Mouse (Mus musculus): ENCODE data around the gene Sh3bgrl3. TPM values are rescaled to one million over a fixed set of nuclear protein-coding genes. Genes with fewer than 3 reads are reported as not detected.
"Not testable (repeated sequence)": the region's sequence is repeated elsewhere in the genome, so short reads cannot be mapped to it uniquely, and the experiment has no call there.

Sh3bgrl3 gene
- polyA plus RNA-seq, 1 experiment from 2014 or later: 397 TPM

DNA sequence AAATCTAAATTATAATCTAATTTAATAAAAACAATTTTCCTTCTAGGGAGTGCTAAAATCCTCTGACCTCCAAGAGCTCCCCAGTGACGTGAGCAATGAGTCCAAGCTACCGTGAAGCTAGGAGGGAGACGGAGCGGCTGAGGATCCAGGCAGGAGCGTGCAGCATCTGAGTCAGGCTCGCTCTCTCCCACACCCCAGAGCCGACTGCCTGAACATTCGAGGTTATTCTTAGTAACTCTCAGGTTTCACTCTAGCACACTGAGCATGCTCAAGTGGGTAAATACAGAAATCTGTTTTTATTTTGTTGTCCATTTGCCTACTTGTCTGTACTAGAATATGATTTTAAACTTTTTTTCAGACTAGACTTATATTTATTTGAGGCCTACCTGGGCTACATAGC is 28.2 kb upstream of the Sh3bgrl3 start:
- Histone ChIP-seq H3K9me3 (replicated peaks; ENCODE audit: control insufficient read depth, low read length) (no peaks in the 10 kb centered on the region), H3K27ac (ENCODE audit: low read length) (no peak overlapping the region), H3K4me1 (ENCODE audit: control insufficient read depth, insufficient read depth, low read length) (no peaks in the 10 kb centered on the region), H3K9ac (ENCODE audit: low read length) (no peak overlapping the region), H3K4me3 (replicated peaks; ENCODE audit: low read length) (no peak overlapping the region), H3K27me3 (ENCODE audit: control insufficient read depth, insufficient read depth, low read length) (no peaks in the 10 kb centered on the region), H3K36me3 (ENCODE audit: control insufficient read depth, insufficient read depth, low read length) (no peaks in the 10 kb centered on the region), H3K4me2 (ENCODE audit: low read depth, low read length) (no peak overlapping the region)
- peak; percentile 82; the same call in 1 of the 2 replicates for ATAC-seq (ENCODE audit: insufficient read depth, low FRiP score)
- WGBS: 52% methylated on average over 8 of the region's 8 CpGs

GRCm38 (mm10) chr4:134155961-134156465 is 27.4 kb upstream of the Sh3bgrl3 start:
- Histone ChIP-seq H3K27me3 (ENCODE audit: control insufficient read depth, insufficient read depth, low read length) (no peaks in the 10 kb centered on the region), H3K9me3 (replicated peaks; ENCODE audit: control insufficient read depth, low read length) (no peaks in the 10 kb centered on the region), H3K4me2 (ENCODE audit: low read depth, low read length) (no peak overlapping the region), H3K27ac (ENCODE audit: low read length) (no peak overlapping the region), H3K4me3 (replicated peaks; ENCODE audit: low read length) (no peak overlapping the region), H3K36me3 (ENCODE audit: control insufficient read depth, insufficient read depth, low read length) (no peaks in the 10 kb centered on the region), H3K4me1 (ENCODE audit: control insufficient read depth, insufficient read depth, low read length) (no peaks in the 10 kb centered on the region), H3K9ac (ENCODE audit: low read length) (no peak overlapping the region)
- ATAC-seq (ENCODE audit: insufficient read depth, low FRiP score): no peak
- WGBS: 90% methylated on average over 10 of the region's 10 CpGs

DNA sequence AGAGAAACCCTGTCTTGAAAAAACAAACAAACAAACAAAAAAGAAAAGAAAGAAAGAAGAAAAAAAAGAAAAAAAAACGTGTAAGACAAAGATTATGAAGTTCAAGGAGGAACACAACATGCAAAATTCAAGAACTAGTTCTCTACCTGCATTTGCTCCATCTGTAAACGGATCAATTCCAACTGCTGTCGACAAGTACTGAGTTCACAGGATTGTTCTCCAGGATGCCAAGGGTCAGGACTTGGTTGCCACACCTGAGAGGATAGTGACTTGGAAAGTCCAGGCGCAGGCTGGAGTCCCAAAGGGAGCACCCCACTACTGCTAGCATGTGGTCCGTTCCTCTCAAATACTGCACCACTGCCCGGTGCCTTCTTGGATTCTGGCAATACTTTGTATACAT is 26.9 kb upstream of the Sh3bgrl3 start:
- no peaks in the 10 kb centered on the region for H3K27me3 ChIP-seq (ENCODE audit: control insufficient read depth, insufficient read depth, low read length)
- 88% methylated on average over 6 of the region's 6 CpGs for WGBS
- H3K9me3 ChIP-seq (replicated peaks; ENCODE audit: control insufficient read depth, low read length): no peaks in the 10 kb centered on the region
- H3K36me3 ChIP-seq (ENCODE audit: control insufficient read depth, insufficient read depth, low read length): no peaks in the 10 kb centered on the region
- H3K9ac ChIP-seq (ENCODE audit: low read length): no peak overlapping the region
- ATAC-seq (ENCODE audit: insufficient read depth, low FRiP score): no peak
- no peak overlapping the region for H3K27ac ChIP-seq (ENCODE audit: low read length)
- no peak overlapping the region for H3K4me2 ChIP-seq (ENCODE audit: low read depth, low read length)
- H3K4me1 ChIP-seq (ENCODE audit: control insufficient read depth, insufficient read depth, low read length): no peaks in the 10 kb centered on the region
- H3K4me3 ChIP-seq (replicated peaks; ENCODE audit: low read length): no peak overlapping the region

- H3K9ac ChIP-seq (ENCODE audit: low read length): no peak overlapping the region
- no peak for ATAC-seq (ENCODE audit: insufficient read depth, low FRiP score)
- H3K27me3 ChIP-seq (ENCODE audit: control insufficient read depth, insufficient read depth, low read length): no peaks in the 10 kb centered on the region
- H3K4me2 ChIP-seq (ENCODE audit: low read depth, low read length): no peak overlapping the region
- H3K4me3 ChIP-seq (replicated peaks; ENCODE audit: low read length): no peak overlapping the region
- WGBS: 92% methylated on average over 3 of the region's 3 CpGs
- H3K9me3 ChIP-seq (replicated peaks; ENCODE audit: control insufficient read depth, low read length): no peaks in the 10 kb centered on the region
- H3K27ac ChIP-seq (ENCODE audit: low read length): no peak overlapping the region
- H3K4me1 ChIP-seq (ENCODE audit: control insufficient read depth, insufficient read depth, low read length): no peaks in the 10 kb centered on the region
- no peaks in the 10 kb centered on the region for H3K36me3 ChIP-seq (ENCODE audit: control insufficient read depth, insufficient read depth, low read length)
Observed at GRCm38 (mm10) chr4:134154354-134154753, 25.8 kb upstream of the Sh3bgrl3 start.

GRCm38 (mm10) chr4:134153656-134154055 is 25.1 kb upstream of the Sh3bgrl3 start:
- Histone ChIP-seq H3K27ac (ENCODE audit: low read length) (no peak overlapping the region), H3K36me3 (ENCODE audit: control insufficient read depth, insufficient read depth, low read length) (no peaks in the 10 kb centered on the region), H3K4me3 (replicated peaks; ENCODE audit: low read length) (no peak overlapping the region), H3K27me3 (ENCODE audit: control insufficient read depth, insufficient read depth, low read length) (no peaks in the 10 kb centered on the region), H3K4me1 (ENCODE audit: control insufficient read depth, insufficient read depth, low read length) (no peaks in the 10 kb centered on the region), H3K9me3 (replicated peaks; ENCODE audit: control insufficient read depth, low read length) (no peaks in the 10 kb centered on the region), H3K4me2 (ENCODE audit: low read depth, low read length) (no peak overlapping the region), H3K9ac (ENCODE audit: low read length) (no peak overlapping the region)
- no peak for ATAC-seq (ENCODE audit: insufficient read depth, low FRiP score)
- 92% methylated on average over 3 of the region's 3 CpGs for WGBS

GRCm38 (mm10) chr4:134152112-134152511 is 23.5 kb upstream of the Sh3bgrl3 start:
- no peak for ATAC-seq (ENCODE audit: insufficient read depth, low FRiP score)
- WGBS: 89% methylated on average over 3 of the region's 3 CpGs
- Histone ChIP-seq H3K9ac (ENCODE audit: low read length) (no peak overlapping the region), H3K4me1 (ENCODE audit: control insufficient read depth, insufficient read depth, low read length) (no peaks in the 10 kb centered on the region), H3K36me3 (ENCODE audit: control insufficient read depth, insufficient read depth, low read length) (0 out of 2 replicates have a peak, but pooled peaks cover 9% of the 10 kb centered on the region), H3K9me3 (replicated peaks; ENCODE audit: control insufficient read depth, low read length) (no peaks in the 10 kb centered on the region), H3K4me2 (ENCODE audit: low read depth, low read length) (no peak overlapping the region), H3K27me3 (ENCODE audit: control insufficient read depth, insufficient read depth, low read length) (no peaks in the 10 kb centered on the region), H3K4me3 (replicated peaks; ENCODE audit: low read length) (no peak overlapping the region), H3K27ac (ENCODE audit: low read length) (no peak overlapping the region)

- Histone ChIP-seq H3K9ac (ENCODE audit: low read length) (no peak overlapping the region), H3K4me2 (ENCODE audit: low read depth, low read length) (no peak overlapping the region), H3K9me3 (replicated peaks; ENCODE audit: control insufficient read depth, low read length) (no peaks in the 10 kb centered on the region), H3K36me3 (ENCODE audit: control insufficient read depth, insufficient read depth, low read length) (0 out of 2 replicates have a peak, but pooled peaks cover 9% of the 10 kb centered on the region), H3K27ac (ENCODE audit: low read length) (no peak overlapping the region), H3K27me3 (ENCODE audit: control insufficient read depth, insufficient read depth, low read length) (no peaks in the 10 kb centered on the region), H3K4me1 (ENCODE audit: control insufficient read depth, insufficient read depth, low read length) (no peaks in the 10 kb centered on the region), H3K4me3 (replicated peaks; ENCODE audit: low read length) (no peak overlapping the region)
- no peak for ATAC-seq (ENCODE audit: insufficient read depth, low FRiP score)
- WGBS: 82% methylated on average over 4 of the region's 4 CpGs
Observed at GRCm38 (mm10) chr4:134149389-134149788, 20.8 kb upstream of the Sh3bgrl3 start.

DNA sequence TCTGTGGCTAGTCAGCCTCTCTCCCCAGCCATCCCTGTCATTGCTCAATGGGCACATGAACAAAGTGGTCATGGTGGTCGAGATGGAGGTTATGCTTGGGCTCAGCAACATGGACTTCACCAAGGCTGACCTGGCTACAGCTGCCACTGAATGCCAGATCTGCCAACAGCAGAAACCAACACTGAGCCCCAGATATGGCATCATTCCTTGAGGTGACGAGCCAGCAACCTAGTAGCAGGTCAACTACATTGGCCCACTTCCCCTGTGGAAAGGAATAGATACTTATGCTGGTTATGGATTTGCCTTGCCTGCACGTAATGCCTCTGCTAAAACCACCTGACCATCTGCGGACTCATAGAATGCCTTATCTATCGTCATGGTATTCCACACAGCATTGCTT is 15.7 kb upstream of the Sh3bgrl3 start:
- H3K4me1 ChIP-seq (ENCODE audit: control insufficient read depth, insufficient read depth, low read length); H3K4me3 ChIP-seq (replicated peaks; ENCODE audit: low read length); H3K9ac ChIP-seq (ENCODE audit: low read length); H3K36me3 ChIP-seq (ENCODE audit: control insufficient read depth, insufficient read depth, low read length); H3K27me3 ChIP-seq (ENCODE audit: control insufficient read depth, insufficient read depth, low read length); H3K4me2 ChIP-seq (ENCODE audit: low read depth, low read length); H3K9me3 ChIP-seq (replicated peaks; ENCODE audit: control insufficient read depth, low read length); H3K27ac ChIP-seq (ENCODE audit: low read length); ATAC-seq (ENCODE audit: insufficient read depth, low FRiP score): not testable (repeated sequence)
- 94% methylated on average over 5 of the region's 5 CpGs for WGBS

DNA sequence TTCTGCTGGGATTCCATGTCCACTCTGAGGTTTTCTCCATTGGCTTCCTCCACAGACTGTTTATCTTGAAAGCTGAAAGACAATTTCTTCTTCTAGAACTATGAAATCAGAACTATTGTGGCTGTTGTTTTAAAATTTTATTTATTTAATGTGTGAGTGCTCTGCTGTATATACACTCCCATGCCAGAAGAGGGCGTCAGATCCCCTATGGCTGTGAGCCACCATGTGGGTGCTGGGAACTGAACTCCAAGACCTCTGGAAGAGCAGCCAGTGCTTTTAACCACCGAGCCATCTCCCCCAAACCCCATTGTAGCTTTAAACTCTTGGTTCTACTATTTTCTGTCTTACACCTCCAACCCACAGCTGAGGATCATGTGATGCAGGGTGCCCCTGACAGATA is 10.3 kb upstream of the Sh3bgrl3 start:
- Histone ChIP-seq H3K9ac (ENCODE audit: low read length) (no peak overlapping the region), H3K4me3 (replicated peaks; ENCODE audit: low read length) (no peak overlapping the region), H3K9me3 (replicated peaks; ENCODE audit: control insufficient read depth, low read length) (no peaks in the 10 kb centered on the region), H3K27ac (ENCODE audit: low read length) (no peak overlapping the region), H3K36me3 (ENCODE audit: control insufficient read depth, insufficient read depth, low read length) (no peaks in the 10 kb centered on the region), H3K27me3 (ENCODE audit: control insufficient read depth, insufficient read depth, low read length) (no peaks in the 10 kb centered on the region), H3K4me2 (ENCODE audit: low read depth, low read length) (no peak overlapping the region), H3K4me1 (ENCODE audit: control insufficient read depth, insufficient read depth, low read length) (peaks cover 5% of the 10 kb centered on the region; the same call in 1 of the 2 replicates)
- ATAC-seq (ENCODE audit: insufficient read depth, low FRiP score): no peak
- WGBS: 71% methylated on average over 2 of the region's 2 CpGs
